In the genomic region with DNA sequence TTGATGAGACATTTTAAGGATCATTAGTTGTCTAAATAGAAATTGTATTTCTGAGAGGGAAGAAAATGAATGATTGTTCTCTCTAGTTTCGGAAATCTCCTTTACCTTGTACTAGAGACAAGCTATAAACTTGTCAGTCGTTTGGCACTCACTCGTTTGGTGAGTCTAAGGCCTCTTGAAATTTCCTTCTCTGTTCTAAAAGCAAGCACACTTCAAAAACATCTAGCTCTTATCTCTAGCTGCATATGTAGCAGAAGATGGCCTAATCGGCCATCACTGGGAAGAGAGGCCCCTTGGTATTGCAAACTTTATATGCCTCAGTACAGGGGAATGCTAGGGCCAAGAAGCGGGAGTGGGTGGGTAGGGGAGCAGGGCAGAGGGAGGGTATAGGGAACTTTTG, we compare ENCODE assay signal across 6 mouse cellular contexts. TPM values are rescaled to one million over a fixed set of nuclear protein-coding genes. Genes with fewer than 3 reads are reported as not detected.
A peak's percentile ranks its signal among the peaks of the same experiment; 100 is the strongest.
DNase-seq lines count a peak whose midpoint lies in the region; ATAC-seq and TF ChIP-seq lines count a peak whose summit lies in the region.
"Not testable (repeated sequence)": the region's sequence is repeated elsewhere in the genome, so short reads cannot be mapped to it uniquely, and the experiment has no call there.

No protein-coding gene starts in this region.

- not testable (repeated sequence) for TF ChIP-seq POLR2A in MEL (IDR thresholded peaks at IDR 0.05; ENCODE audit: control insufficient read depth in 1 of 2, insufficient read depth in 1 of 2, low read depth in 1 of 2, low read length in 2 of 2, poor library complexity in 1 of 2)

- H3K4me2 ChIP-seq in liver, embryonic 13.5 days, result peak overlapping the region; percentile 35
- H3K4me2 ChIP-seq in liver, embryonic 16.5 days (ENCODE audit: low read depth, low read length), result peak overlapping the region; percentile 11; the same call in 1 of the 2 replicates
- H3K4me2 ChIP-seq in stomach, embryonic 15.5 days, result not testable (repeated sequence)

- not testable (repeated sequence) for H3K9ac ChIP-seq in MEL (ENCODE audit: control insufficient read depth, low read depth, low read length, poor library complexity, severe bottlenecking); liver, embryonic 13.5 days; liver, embryonic 16.5 days (ENCODE audit: low read depth, low read length); stomach, embryonic 15.5 days

- TF ChIP-seq RAD21 in MEL (IDR thresholded peaks at IDR 0.05; ENCODE audit: low read depth, low read length), result not testable (repeated sequence)

- not testable (repeated sequence) for H3K9me3 ChIP-seq in MEL (replicated peaks; ENCODE audit: insufficient read depth, low read length); erythroblast, embryonic 14.5 days (ENCODE audit: control insufficient read depth, low read length); liver, embryonic 13.5 days (replicated peaks); liver, embryonic 16.5 days (replicated peaks; ENCODE audit: control insufficient read depth, low read length); stomach, embryonic 15.5 days

- 19% methylated on average over 5 of the region's 5 CpGs for WGBS in liver, embryonic 13.5 days (ENCODE audit: insufficient replicate concordance)
- 24% methylated on average over 5 of the region's 5 CpGs for WGBS in liver, embryonic 16.5 days (ENCODE audit: insufficient replicate concordance)
- 66% methylated on average over 5 of the region's 5 CpGs for whole genome bisulfite sequencing in stomach, embryonic 15.5 days

- H3K4me1 ChIP-seq in MEL (ENCODE audit: control insufficient read depth in 1 of 2, insufficient read depth in 2 of 2, low read length in 2 of 2); liver, embryonic 16.5 days (ENCODE audit: control insufficient read depth, low read depth, low read length); stomach, embryonic 15.5 days: not testable (repeated sequence)
- H3K4me1 ChIP-seq in erythroblast, embryonic 14.5 days (ENCODE audit: control insufficient read depth), result peaks cover 43% of the 10 kb centered on the region
- peaks cover 27% of the 10 kb centered on the region for H3K4me1 ChIP-seq in liver, embryonic 13.5 days (replicated peaks)

- H3K4me3 ChIP-seq in MEL (ENCODE audit: control insufficient read depth in 1 of 2, insufficient read depth in 1 of 2, low read depth in 2 of 2, low read length in 2 of 2); liver, embryonic 13.5 days (replicated peaks); liver, embryonic 16.5 days (ENCODE audit: low read depth, low read length); stomach, embryonic 15.5 days (replicated peaks): not testable (repeated sequence)
- peak overlapping the region; percentile 30 for H3K4me3 ChIP-seq in erythroblast, embryonic 14.5 days (replicated peaks)

- not testable (repeated sequence) for TF ChIP-seq CTCF in MEL (IDR thresholded peaks at IDR 0.05 in 2 of 3, conservative IDR thresholded peaks at IDR 0.05 in 1 of 3; ENCODE audit: control insufficient read depth in 1 of 3, insufficient read depth in 1 of 3, low read depth in 2 of 3, low read length in 3 of 3, poor library complexity in 1 of 3, severe bottlenecking in 1 of 3)

- not testable (repeated sequence) for H3K36me3 ChIP-seq in MEL (ENCODE audit: control insufficient read depth in 1 of 2, insufficient read depth in 2 of 2, low read length in 2 of 2); erythroblast, embryonic 14.5 days (ENCODE audit: control insufficient read depth); liver, embryonic 13.5 days; liver, embryonic 16.5 days (ENCODE audit: control insufficient read depth, insufficient read depth); stomach, embryonic 15.5 days

- ATAC-seq in liver, embryonic 13.5 days (ENCODE audit: low read depth), result peak; percentile 98
- ATAC-seq in liver, embryonic 16.5 days (ENCODE audit: low read depth), result peak; percentile 97
- peak; percentile 84; the same call in 1 of the 2 replicates for ATAC-seq in stomach, embryonic 15.5 days (ENCODE audit: insufficient read depth, low FRiP score, low read depth)

- not testable (repeated sequence) for H3K27ac ChIP-seq in MEL (ENCODE audit: control insufficient read depth, low read depth, low read length); liver, embryonic 16.5 days (ENCODE audit: low read length); stomach, embryonic 15.5 days
- H3K27ac ChIP-seq in liver, embryonic 13.5 days, result peak overlapping the region; percentile 77

- DNase-seq in MEL (ENCODE audit: low read depth, low spot score) (peak; percentile 22), liver (peak; percentile 6)
- DNase-seq in liver, embryonic 13.5 days, result peak; percentile 20

- H3K27me3 ChIP-seq in MEL (ENCODE audit: control insufficient read depth in 1 of 2, insufficient read depth in 2 of 2, low read length in 2 of 2); erythroblast, embryonic 14.5 days (ENCODE audit: control insufficient read depth); liver, embryonic 13.5 days; liver, embryonic 16.5 days (ENCODE audit: control insufficient read depth, insufficient read depth, low read depth, low read length); stomach, embryonic 15.5 days (replicated peaks): not testable (repeated sequence)

- not testable (repeated sequence) for H3K79me2 ChIP-seq in MEL (ENCODE audit: control insufficient read depth, insufficient read depth, low read length, poor library complexity)

- TF ChIP-seq EP300 in MEL (IDR thresholded peaks at IDR 0.05; ENCODE audit: low read depth in 1 of 2, low read length in 2 of 2), result not testable (repeated sequence)

RNA-seq across cellular contexts. Expression of gene Vim, which starts 29.9 kb away (rescaled TPM):
- total RNA-seq in MEL (2012; rRNA removed), result 58.0 and 188 TPM in 2 replicates
- 100 to 1,000 TPM; 257 to 580 TPM for polyA plus RNA-seq in MEL (2012; ENCODE audit: insufficient read depth in 1 of 2, insufficient read length in 2 of 2, low read depth in 1 of 2, low replicate concordance in 2 of 2, missing spikeins in 1 of 2)
- polyA plus RNA-seq in erythroblast, embryonic 14.5 days (2012), result 3.2 and 3.5 TPM in 2 replicates
- polyA plus RNA-seq in liver, embryonic 13.5 days (2015; fragmentation: Nextera tagmentation; extraction: Ambion mirVana), result 95.1 and 97.9 TPM in 2 replicates
- 81.1 and 83.2 TPM in 2 replicates for polyA plus RNA-seq in liver, embryonic 16.5 days (2015; fragmentation: Nextera tagmentation; extraction: Ambion mirVana)
- 469 and 485 TPM in 2 replicates for polyA plus RNA-seq in stomach, embryonic 15.5 days (2015; fragmentation: Nextera tagmentation; extraction: Ambion mirVana)

RNA-seq across cellular contexts. Expression of gene Trdmt1, which starts 59.2 kb away (rescaled TPM):
- 9.2 and 11.6 TPM in 2 replicates for total RNA-seq in MEL (2012; rRNA removed)
- 1 to 10 TPM in 1 of 2 experiments, not detected in 1; 8.6 TPM for polyA plus RNA-seq in MEL (2012; ENCODE audit: insufficient read depth in 1 of 2, insufficient read length in 2 of 2, low read depth in 1 of 2, low replicate concordance in 2 of 2, missing spikeins in 1 of 2)
- polyA plus RNA-seq in erythroblast, embryonic 14.5 days (2012), result 0.05 and 0.15 TPM in 2 replicates
- polyA plus RNA-seq in liver, embryonic 13.5 days (2015; fragmentation: Nextera tagmentation; extraction: Ambion mirVana), result 4.8 and 5.3 TPM in 2 replicates
- polyA plus RNA-seq in liver, embryonic 16.5 days (2015; fragmentation: Nextera tagmentation; extraction: Ambion mirVana), result 3.2 and 3.6 TPM in 2 replicates
- polyA plus RNA-seq in stomach, embryonic 15.5 days (2015; fragmentation: Nextera tagmentation; extraction: Ambion mirVana), result 7.6 and 11.0 TPM in 2 replicates

Comparison
In these comparisons a context has a peak if more than half of its experiments do, and no peak if none do; other contexts are left out.
1. RNA of gene Vim, which starts 29.9 kb away (polyA plus RNA-seq): 257 to 580 TPM in MEL, 469 to 485 TPM in stomach, embryonic 15.5 days, 95.1 to 97.9 TPM in liver, embryonic 13.5 days and 81.1 to 83.2 TPM in liver, embryonic 16.5 days; 3.2 to 3.5 TPM in erythroblast, embryonic 14.5 days; every median in the first group is over 10 times any median in the second.
2. Peak in every context shown above with its lines, with median percentiles within 50 percentile points of each other: DNase-seq and ATAC-seq.